Mouse (Mus musculus): ENCODE results near the gene Lrtm2.

Lrtm2 gene

DNA sequence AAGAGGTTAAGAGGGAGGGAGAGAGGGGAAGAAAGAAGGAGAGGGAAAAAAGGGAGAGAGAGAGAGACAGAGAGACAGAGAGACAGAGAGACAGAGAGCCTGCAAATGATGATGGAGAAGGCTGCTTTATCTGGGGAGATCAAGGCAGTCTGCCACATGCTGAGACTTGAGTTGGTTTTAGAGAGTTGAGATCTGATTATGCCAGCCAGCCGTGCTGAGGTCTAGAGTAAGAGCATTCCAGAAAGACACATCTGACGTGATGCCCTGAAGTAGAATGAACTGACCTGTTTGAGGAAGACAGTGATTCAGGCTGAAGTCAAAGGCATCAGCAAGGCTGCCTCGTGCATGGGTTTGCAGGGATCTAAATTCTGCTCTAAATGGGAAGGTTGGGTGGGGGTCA is 3.3 kb upstream of the Lrtm2 start:
- DNase-seq, result no peak

DNA sequence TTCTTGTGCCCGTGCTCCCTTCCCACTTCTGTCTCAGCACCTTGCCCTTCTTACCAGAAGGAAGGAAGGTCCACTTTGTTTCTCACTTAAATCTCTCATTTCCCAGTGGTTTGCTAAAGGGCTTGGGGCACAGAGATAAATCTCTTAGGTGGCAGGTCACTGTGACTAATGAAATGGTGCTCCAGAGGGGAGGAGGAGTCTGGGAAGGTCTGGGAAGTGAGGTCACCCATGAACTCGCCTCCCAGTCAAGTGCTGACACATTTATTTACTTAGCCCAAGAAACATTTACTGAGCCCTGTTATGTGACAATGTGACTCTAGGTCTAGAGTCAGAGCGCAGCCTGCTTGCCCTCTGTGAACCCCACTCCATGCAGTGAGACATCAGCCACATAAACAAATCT is 2.6 kb upstream of the Lrtm2 start:
- DNase-seq, result no peak

DNA sequence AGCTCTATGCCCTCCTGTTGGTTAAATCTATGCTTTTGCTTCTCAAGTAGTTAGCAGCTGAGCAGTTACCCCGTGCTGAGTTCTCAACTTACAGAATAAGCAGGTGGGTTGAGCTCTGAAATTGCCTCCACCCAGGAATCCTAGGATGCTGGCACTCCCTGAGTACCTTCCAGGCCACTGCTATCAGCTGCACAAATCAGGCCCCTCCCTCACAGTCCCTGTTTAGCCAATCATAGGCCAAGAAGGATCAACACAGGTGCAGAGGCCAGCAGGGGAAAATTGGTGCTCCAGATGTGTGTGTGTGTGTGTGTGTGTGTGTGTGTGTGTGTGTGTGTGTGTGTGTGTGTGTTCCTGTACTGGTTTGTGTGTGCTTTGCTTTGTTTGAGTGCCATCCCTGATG is 1.5 kb upstream of the Lrtm2 start:
- no peak for DNase-seq

DNA sequence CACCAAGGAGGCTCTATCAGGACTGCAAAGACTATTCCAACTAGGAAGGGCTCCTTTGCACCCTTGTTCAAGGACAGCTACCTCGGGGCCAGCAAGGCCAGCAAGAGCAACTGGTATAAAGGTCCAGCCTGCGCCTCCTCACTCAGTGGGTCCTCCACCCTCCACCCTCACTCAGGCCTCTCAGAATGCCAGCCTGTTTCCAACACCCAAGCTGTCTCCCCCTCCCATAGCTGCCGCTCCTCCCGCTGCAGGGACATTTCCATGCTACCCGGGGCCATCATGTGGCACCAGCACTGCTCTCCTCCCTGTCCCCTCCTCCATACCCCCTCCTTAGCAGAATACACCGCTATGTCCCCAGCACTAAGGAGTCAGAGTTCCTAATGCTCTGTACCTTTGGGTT is 630 bp downstream of the Lrtm2 start:
- DNase-seq, result no peak

DNA sequence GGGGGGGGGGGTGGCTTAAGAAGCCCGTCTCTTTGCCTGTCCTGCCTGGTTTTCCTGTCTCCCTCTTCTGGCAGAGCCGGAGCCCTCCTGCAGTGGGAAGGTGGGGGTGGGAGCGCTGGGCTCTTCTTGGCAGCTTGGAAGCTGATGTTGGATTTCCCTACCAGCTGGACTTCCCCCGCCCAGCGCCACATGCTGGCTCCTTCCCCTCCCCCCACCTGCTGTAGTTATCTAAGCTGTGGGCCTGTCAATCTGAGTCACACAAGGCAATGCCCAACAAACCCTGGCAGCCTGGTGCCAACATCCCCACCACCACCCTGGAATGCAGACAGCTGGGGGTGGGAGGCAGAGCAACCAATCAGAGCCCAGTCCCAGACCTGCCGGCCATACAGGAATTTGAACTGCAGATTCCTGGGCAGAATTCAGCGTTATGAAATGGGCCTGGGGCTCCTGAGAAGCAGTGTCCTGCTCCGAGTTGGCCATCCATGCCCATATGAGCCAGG is 1.3 kb downstream of the Lrtm2 start:
- peak; percentile 10 for DNase-seq

DNA sequence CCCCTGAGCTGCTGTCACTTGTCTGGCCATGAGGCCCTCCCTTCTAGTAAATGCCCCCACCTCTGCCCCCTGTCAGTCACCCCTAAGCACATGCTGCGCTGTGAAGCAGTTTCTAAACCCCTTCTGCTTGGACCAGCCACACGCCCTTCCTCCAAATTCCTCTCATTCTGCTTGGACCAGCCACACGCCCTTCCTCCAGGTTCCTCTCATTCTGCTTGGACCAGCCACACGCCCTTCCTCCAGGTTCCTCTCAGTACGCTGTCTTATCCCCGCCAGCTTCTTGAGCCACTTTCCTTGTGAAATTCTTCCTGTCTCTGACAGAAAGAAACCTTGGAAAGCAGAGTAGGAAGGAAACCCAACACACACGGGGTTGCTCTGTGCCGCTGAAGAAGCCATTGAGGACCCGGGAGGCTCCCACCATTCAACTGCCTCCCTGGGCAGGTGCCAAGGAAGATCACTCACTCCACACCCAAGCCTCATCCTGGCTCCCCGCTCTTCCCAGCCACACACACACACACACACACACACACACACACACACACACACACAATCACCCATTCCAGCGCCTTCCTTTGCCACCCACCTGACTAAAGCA is 1.9 kb downstream of the Lrtm2 start:
- no peak for DNase-seq

DNA sequence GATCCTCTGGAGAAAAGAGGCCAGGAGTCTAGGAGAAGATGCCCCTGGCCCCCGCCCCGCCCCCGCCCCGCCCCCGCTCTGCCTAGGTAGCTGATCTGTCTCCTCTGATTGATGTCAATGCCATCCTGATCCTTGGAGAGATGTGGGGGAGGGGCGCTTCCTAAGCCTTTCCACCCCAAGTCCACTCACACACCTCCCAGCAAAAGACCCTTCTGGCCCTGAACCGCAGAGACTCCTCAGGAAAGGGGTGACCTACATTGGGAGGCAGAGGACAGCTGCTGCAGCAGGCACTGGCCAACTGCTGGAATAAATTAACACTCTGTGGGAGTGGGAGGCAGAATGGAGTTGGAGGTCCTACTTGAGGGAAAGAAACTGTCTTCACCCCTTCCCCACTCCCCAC is 4.0 kb downstream of the Lrtm2 start:
- no peak for DNase-seq

DNA sequence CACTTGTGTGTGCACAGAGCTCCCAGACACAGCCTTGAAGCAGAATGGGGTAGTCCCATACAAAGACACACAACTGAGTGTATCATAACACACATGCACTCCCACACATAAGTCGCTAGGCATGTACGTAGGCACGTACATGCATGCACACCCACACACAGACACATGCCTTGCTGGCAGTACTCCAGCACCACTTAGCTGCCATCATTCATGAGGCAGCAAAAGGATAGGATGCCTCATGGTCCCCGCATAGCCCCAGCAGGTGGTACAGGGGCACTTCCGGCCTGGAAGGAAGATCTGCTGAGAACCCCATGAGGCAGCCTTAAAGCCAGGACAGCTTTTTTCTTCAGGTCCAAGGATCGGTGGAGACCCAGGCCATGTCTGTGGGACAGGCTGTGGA is 4.6 kb downstream of the Lrtm2 start:
- DNase-seq, result no peak

DNA sequence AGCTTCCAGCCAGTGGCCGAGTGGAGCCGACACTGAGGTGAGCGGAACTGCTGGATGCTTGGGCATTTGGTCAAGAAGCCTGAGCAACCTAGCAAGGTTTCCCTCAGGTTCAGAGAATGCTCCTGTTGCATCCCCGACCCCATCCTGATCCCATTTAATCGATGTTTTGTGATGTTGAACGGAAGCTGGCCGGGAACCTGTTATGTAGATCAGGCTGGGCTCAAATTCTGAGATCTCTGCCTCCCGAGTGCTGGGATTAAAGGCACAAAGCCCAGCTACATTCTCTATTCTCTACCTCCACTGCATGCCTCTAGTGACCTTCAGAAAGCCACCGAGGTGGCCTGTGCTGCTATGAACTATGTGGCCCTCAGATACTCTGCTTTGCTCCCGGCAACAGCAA is 5.8 kb downstream of the Lrtm2 start:
- DNase-seq, result no peak

DNA sequence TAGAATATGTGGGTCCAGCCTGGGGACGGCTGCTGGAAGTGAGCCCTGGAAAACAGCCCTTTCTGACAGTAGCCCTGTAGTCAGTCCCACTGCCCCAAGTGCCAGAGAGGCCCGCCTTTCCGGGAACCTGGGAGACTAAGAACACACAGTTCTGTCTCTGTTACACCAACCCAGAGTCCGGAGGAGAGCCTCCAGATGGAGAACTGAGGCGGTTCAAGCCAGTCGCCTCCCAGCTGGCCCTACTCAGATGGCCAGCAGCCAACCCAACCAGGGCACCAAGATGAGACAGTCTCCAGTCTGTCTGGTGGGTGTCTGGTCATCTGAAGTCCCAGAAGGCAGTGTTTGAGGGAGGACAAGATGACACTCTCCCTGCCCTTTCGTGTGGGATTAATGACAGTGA is 8.8 kb downstream of the Lrtm2 start:
- DNase-seq, result no peak

DNA sequence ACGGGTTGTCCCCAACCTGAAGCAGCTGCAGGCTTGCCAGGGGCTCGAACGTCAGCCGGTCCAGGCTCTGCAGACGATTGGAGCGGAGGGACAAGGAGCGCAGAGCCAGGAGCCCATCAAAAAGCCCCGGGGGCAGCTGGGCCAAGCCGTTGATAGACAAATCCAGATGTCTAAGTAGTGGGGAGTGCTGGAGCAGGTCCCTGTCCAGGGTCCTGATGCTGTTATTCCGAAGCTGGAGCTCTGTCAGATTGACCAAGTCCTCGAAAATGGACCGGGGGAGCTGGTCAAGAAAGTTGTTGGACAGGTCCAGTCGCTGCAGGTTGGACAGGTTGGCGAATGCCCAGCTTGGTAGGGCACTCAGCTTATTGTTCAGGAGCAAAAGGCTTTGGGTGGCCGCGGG is 10.1 kb downstream of the Lrtm2 start:
- peak; percentile 27 for DNase-seq

DNA sequence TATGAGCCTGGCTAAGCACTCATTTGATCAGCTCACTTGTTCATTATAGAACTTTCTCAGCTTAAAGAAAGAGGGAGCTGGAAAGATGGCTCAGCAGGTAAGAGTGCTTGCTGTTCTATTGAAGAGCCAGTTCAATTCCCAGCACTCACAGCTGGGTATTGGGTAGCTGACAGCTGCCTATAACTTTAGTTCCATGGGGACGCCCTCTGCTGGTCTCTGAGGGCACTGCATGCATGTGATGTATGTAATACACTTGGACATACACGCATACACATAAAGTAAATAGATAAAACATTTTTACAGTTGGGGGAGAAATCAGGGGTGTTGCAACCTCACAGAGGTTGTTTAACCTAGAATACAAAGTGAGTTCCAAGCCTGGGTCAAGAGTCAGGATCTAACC is 11.2 kb downstream of the Lrtm2 start:
- peak; percentile 28 for DNase-seq

DNA sequence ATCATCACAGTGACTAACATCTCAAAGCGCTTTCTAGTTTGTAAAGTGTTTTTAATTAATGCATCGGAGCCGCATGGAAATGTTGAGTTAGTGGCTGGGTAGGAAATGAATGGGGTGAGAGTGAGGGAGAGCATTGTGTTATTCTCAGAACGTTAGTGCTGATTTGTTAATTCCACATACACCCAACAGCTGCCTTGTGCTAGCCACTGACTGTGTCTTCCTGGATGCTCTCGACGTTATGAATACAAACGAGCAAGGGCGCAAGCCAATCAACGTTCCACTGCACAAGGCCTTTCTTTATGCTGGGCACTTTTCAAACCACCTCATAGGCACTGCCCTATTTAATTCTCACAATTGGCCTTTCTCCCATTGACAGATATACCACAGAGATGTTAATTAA is 11.8 kb downstream of the Lrtm2 start:
- DNase-seq, result no peak

DNA sequence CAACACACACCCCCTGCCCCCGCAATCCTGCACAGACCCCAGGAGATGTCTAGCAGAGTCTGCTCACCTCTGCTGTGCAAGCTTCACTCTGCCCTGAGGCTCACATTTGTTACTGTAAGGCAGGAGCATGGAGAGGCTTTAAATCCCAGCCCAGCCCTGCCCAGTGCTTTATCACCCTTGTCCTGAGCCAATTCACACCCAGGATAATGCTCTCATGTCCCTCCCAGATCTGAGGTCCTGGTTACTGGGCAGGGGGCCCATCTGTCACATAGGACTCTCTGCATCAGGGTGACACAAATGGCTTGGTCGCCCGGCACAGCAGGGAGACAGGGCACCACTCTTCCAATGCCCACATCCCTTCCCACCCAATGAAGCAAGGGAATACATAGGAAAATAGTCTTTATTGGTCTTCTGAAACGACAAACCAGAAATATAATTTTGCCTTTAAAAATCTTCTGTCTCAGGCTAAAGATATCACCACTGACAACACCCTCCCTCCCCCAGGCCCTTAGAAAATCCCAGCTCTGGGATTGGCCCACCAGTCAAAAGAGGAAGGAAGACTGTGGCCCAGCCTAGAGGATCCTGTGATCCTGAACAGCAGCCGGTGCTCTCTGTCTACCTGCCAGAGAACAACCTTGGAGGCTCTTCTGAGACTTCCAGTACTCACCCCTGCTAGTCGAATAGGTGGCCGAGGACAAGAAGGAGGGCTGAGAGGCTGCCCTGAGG is 15.7 kb downstream of the Lrtm2 start:
- DNase-seq, result no peak

DNA sequence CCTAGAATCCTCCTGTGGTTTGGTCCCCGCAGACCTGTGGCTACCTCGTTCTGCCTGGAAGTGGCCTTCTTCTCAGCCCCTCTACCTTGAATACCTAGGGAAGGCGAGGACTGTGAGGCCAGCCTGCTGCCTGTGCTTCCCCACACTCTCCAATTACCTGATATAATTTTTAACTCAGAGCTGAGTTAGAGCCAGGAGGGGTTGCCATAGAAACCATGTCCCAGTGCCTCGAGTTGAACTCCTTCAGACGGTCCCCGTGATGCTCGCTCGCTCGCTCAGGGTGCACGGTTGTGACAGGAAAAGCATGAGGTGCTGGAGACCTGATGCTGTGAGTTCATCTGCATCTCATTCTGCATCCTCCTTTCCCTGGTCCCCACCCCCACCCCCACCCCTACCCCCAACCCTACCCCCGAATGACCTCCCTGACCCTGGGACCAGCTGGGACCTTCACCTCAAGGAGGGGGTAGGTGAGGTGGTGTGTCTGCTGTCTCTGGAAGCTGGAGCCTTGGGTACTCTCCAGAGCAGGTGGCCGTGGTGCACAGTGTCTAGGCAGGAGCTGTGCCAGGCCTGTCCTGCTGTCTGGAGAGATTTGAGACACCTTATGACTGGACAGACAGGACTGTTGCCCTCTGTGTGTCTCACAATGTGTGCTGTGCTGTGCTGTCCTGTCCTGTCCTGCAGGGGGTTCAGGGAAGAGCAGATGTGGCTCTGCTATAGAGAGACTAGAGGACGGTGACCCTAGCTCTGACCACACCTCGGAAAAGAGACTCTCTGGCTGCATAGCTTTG is 16.8 kb downstream of the Lrtm2 start:
- no peak for DNase-seq

DNA sequence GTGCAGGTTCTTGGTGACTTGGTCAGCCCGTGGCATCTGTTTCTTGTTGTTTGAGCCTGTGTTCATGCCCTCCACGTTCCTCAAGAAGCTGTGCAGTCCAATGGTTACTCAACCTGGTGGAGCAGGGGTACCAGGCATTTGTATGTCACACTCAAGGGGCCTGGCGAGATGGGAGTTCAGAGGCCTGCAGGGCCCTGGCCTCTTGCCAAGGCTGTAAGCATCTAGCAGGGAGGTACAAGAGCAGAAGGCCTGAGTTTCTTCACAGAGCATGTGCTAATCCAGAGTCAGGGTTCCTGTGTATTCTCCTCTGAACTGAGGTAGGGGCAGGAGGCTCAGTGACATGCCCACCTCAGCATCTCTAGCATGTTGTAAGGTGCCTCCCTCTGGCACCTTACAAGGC is 17.5 kb downstream of the Lrtm2 start:
- no peak for DNase-seq

DNA sequence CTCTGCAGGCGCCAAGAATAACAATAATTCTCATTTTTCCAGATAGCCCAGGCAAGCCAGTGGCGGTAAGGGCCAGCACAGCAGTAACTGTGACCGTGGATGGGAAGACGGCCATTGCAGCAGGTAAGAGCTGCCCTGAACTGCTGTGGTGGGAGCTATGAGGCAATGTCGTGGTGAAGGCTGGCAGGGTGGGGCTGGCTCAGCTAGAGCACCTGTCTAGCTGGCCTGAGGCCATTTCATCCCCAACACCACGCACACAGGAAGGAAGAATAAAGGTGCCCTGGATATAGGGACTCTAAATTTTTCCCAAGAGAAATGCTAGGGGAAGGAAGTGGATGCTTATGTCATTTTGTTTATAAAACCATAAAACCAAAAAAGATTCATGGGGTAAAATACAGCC is 18.2 kb downstream of the Lrtm2 start:
- DNase-seq, result no peak

DNA sequence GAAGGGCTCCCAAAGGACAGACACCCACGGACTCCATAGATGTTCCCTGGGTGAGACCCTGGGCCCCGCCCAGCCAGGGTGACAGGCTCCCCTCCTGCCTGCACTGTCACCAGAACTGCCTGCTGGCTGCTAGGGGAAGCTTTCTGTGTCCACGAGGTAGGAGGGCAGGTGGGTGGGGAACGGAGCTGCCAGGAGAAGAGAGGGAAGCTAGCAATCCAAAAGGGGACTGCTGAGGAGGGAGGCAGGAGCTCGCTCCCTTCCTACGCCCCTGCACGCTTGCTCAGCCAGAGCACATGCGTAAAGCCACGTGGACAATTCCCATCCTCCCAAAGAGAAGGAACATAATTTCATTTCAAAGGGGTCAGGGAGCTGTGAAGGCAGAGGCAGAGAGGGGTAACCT is 20.4 kb downstream of the Lrtm2 start:
- DNase-seq, result no peak

DNA sequence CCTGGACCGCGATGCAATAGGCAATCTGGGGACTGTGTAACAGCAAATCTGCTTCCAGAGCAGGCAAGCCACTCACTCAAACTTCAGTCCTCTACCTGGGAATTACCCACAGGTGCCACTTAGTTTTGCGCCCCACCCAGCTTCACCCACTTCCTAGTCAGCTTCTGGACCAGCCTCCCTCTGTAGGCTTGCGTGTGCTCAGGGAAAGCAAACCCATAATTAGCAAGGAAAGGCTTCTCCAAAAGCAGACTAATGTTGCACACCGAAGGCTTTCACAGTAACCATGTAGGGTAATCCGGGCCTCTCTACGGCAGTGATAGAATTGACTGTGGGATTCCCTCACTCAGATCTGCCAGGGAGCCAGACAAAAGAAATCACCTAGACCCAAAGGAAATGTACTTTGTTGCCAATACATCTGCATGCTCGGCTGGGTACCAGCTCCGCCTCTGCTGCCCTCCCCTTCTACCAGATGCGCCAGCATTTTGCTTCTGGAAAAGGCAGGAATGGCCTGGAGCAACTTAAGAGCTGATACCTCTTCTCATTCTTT is 22.6 kb downstream of the Lrtm2 start:
- no peak for DNase-seq

DNA sequence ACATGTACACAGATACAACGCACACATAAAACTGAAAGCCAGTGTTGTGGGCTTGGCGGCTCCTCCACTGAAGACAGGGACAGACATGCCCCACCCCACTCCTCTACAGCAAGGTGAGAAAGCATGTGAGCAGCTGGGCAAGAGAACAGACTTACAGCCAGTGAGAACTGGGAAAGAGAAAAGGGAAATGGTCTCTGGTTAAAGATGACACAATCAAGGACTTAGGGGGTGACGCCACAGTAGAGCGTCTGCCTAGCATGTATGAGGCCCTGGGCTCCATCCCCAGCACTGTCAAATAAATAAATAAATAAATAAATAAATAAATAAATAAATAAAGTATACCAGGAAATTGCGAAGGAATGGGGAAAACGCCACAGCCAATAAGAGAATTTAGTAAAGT is 27.2 kb downstream of the Lrtm2 start:
- DNase-seq, result no peak

DNA sequence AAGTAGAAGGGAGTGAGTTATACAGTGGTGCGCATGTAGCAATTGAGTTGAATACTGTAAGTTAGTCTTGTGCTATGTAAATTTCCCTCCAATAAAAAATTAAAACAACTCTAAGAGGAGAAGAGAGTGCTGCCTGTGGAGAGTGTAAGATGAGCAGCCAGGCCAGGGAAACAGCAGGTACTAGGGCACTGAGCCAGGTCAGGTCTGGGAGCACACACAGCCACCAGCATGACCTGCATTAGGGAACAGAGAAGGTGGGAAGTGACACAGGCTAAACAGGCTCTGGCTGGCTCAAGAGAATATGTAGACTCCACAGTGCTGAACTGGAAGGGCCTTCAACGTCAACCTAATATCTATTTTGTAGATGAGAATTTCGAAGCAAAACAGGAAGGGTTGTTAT is 29.3 kb downstream of the Lrtm2 start:
- no peak for DNase-seq

DNA sequence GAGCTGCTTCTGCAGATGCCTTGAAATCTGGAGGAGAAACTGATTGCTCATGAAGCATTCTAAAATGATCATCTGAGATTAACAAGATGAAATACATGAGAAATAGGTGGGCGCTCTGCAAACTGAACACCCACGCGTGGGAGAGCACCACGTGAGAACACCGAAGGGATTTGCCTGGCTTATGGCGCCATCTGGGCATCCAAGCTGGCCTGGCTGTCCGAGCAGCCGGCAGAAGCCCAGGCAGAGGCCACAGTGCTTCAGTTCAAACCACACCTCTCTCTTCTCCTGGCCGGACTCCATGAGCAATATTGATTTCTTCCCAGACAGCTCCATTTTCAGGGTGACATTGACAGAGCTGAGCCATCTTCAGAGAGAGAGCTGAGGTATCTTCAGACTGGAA is 49.8 kb downstream of the Lrtm2 start:
- no peak for DNase-seq

DNA sequence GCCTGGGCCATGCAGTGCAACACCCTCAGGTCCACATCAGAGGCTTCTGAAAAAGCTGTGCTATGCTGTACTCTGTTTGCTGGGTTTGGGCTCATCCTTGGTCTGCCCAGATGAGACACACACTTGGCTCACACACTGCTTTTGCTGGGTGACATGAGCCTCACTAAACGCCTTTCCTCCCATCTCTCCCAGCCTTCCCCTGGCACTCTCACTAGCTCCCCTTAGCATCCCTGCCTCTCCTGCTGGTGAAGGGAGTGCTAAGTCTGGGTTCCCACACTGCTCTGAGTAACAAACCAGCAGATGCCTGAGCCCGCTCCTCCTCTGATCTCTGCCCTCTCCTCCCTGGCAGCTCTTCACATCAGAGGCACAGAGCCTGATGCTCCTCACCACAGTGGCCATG is 53.9 kb downstream of the Lrtm2 start:
- DNase-seq, result no peak
